Mouse (Mus musculus) bone marrow macrophage, adult 2 months (primary cell): ENCODE measurements around the gene Dhodh. TPM values are rescaled to one million over a fixed set of nuclear protein-coding genes. Genes with fewer than 3 reads are reported as not detected.

Experiments used
- H3K27ac ChIP-seq: 2 replicates; pipeline ENCODE4 v1.5.1; 2012; ENCODE audit warnings: low read depth, low read length; ENCODE audit not compliant: insufficient read depth
- H3K4me1 ChIP-seq: 2 replicates; pipeline ENCODE4 v1.6.1; 2012; ENCODE audit warnings: low read length; ENCODE audit not compliant: control insufficient read depth, insufficient read depth
- H3K4me3 ChIP-seq: 2 replicates; pipeline ENCODE4 v1.5.1; 2012; ENCODE audit warnings: mild to moderate bottlenecking, low read length, moderate library complexity; ENCODE audit not compliant: insufficient read depth
- CTCF ChIP-seq: IDR thresholded peaks from 2 replicates; pipeline ENCODE4 v1.5.1; 2012; ENCODE audit warnings: low read depth, mild to moderate bottlenecking, low read length, moderate library complexity
- POLR2A ChIP-seq: IDR thresholded peaks from 2 replicates; pipeline ENCODE4 v1.6.1; 2012; ENCODE audit warnings: mild to moderate bottlenecking, low read depth, low read length, borderline replicate concordance
- polyA plus RNA-seq: library from polyadenylated mRNA; stranded (reverse); fragments of >200 nt; gene quantifications from 2 replicates; pipeline ENCODE4 v1.2.4, GENCODE M21; 2012; ENCODE audit not compliant: missing spikeins, insufficient read depth, insufficient read length

Dhodh gene
- polyA plus RNA-seq = 7.4 and 9.4 TPM in 2 replicates

DNA sequence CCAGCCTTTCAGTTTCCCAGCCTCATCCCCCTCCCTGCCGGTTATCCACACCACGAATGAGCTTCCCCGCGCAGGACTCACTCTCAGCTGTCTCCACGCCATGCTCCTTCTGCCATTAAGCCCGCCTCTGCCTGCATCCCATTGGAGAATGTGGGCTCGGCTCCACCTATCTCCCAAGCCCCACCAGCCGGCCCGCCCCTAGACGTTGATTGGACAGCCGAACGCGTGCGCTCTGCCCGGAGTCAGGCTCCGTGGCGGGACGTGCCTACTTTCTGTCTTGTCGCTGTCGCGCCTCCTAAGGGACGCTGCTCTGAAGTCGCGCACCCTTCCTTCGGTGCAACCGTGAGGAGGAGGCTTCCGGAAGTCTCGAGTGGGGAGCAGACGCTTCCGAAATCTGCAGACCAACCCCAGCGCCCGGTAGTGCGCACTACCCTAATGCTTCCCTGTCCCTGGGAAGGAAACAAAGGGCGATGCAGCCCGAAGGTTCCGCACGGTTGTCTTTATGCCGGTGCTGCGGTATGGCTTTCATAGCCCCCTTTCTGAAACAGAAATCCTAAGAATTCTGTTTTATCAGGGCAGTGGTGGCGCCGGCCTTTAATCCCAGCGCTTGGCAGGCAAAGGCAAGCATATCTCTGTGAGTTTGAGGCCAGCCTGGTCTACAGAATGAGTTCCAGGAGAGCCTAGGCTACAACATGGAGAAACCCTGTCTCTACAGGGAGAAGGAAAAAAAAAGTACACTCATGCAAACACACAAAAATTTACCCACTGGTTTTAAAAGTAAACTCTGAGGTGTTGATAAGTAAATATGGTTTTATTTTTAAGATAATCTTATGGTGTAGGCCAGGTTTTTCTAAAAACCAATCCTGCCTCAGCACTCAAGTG is at the start of gene Dhodh:
Dhodh (minus strand) TSS at position 403 of the 882 bp plus-strand sequence.
- H3K4me1 ChIP-seq = peaks cover 8% of the 10 kb centered on the region; the same call in 1 of the 2 replicates

DNA sequence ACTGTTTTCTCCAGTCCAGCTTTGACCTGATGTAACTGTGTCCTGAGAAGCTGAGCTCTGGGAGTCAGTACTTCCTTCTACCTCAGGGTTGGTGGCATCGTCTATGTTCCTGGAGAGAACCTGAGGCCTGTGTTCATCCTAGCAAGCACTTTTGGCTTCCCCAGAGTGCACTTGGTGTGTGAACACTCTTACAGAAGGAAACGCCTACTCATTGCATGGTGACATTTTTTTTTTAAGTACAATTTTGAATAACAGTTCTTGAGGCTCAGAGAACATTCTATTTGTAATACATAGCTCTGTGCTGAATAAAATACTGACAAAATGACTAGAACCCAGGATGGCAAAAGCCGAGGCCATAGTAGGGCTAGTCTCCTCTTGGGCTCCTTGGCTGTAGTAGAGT is 48.4 kb upstream of the Dhodh start:
- H3K27ac ChIP-seq = no peak overlapping the region
- H3K4me1 ChIP-seq = no peaks in the 10 kb centered on the region
- TF ChIP-seq POLR2A = no peak
- TF ChIP-seq CTCF = no peak
- H3K4me3 ChIP-seq = no peak overlapping the region

More for the DNA sequence above, at the start of gene Dhodh:
- peak within 1 kb of the TSS; percentile 96 for H3K27ac ChIP-seq
- no peak for TF ChIP-seq POLR2A
- no peak for TF ChIP-seq CTCF
- H3K4me3 ChIP-seq = peak within 1 kb of the TSS; percentile 87

DNA sequence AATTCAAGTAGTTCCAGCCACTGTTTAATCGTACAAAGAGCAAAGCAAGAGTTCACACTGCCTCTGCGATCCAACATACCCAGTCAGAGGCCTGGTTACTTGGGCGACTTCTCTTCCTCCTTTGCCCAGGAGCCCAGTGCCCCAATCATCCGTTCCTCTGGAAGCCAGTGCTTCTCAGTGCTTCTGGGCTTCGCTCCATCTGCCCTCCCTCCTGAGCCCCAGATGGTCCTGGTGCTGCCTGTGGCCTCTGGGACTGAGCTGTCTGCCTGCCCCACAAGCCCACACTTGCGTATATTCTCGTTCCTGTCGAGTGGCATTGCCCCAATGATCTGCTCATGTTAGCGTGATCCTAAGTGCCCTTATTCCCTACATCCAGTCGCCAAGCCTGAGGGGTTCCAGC is 42.3 kb upstream of the Dhodh start:
- Histone ChIP-seq H3K4me3 (no peak overlapping the region), H3K4me1 (no peaks in the 10 kb centered on the region), H3K27ac (no peak overlapping the region)
- TF ChIP-seq POLR2A (no peak), CTCF (no peak)

DNA sequence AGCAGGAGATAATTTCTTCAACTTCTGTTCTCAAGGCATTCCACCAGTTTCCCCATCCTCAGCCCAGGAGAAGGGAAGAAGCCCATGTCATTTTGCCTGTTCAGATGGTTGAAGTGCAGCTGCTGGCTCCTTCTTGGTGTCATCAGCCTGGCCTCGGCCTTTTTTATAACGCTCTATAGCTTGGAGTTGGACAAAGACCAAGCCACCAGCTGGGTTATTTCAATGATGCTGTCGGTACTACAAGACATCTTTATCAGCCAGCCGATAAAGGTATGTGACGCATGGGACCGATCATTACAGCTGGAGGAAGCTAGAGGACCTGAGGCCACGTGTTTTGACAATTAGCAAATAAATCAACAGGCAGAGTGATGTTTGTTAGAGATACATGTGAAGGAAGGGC is 40.0 kb upstream of the Dhodh start:
- Histone ChIP-seq H3K4me3 (no peak overlapping the region), H3K27ac (no peak overlapping the region), H3K4me1 (no peaks in the 10 kb centered on the region)
- TF ChIP-seq POLR2A (no peak), CTCF (no peak)

DNA sequence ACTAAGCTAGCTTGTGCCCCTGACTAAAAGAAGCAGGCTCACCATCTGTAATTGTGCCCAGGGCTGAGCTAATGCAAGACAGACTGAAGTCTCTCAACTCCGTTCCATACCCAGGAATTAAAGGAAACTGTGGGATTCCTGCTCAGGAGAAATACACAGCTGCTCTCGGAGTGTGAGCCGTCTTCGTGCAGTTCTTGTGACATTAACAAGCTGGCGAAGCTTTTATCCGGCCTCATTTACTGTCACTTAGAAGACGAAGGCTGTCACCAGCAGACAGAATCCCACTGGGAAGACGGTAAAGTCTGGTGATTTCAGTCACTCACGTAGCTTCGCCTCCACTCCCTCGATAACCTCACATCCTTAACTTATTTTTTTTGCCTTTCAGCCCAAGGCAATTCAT is 38.9 kb upstream of the Dhodh start:
- H3K27ac ChIP-seq = no peak overlapping the region
- no peak overlapping the region for H3K4me3 ChIP-seq
- no peaks in the 10 kb centered on the region for H3K4me1 ChIP-seq
- TF ChIP-seq CTCF (no peak), POLR2A (no peak)

DNA sequence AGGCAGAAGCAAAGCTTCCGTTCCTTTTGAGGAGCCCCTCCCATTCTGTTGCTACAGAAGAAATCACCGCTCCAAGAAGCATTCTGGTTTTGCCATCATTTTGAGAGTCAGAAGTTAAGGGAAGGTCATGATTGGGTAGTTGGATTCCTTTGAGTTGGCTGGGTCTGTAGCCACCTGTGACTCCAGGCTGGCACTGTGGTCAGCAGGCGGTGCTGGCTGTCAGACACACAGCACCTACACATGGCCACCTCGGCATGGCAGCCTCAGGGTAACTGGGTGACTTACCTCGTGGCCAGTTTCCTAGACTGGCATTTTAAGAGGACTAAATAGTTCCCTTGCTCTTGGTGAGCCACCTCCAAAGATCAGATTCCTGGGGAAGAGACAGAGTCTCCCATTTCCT is 32.8 kb upstream of the Dhodh start:
- Histone ChIP-seq H3K4me3 (no peak overlapping the region), H3K4me1 (no peaks in the 10 kb centered on the region), H3K27ac (no peak overlapping the region)
- TF ChIP-seq CTCF (no peak), POLR2A (no peak)

DNA sequence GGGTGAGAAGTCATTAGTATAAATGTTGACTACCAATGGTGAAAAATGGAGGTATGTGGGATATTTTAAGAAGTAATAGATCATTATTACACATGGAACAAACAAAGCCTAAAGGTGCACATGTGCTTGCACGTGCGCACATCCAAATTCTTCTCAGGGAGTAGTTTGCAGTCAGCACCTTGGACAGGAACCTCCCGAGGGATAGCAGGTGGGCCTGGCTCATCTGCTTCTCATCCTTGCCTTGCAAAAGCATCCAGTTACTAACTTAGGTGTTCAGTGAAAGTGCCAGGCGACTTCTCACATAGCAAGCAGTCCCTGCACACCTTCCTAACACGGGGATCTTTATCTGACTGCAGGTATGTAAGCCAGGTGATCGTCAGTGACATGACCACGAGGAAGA is 31.9 kb upstream of the Dhodh start:
- no peak for TF ChIP-seq CTCF
- TF ChIP-seq POLR2A = no peak
- H3K27ac ChIP-seq = no peak overlapping the region

DNA sequence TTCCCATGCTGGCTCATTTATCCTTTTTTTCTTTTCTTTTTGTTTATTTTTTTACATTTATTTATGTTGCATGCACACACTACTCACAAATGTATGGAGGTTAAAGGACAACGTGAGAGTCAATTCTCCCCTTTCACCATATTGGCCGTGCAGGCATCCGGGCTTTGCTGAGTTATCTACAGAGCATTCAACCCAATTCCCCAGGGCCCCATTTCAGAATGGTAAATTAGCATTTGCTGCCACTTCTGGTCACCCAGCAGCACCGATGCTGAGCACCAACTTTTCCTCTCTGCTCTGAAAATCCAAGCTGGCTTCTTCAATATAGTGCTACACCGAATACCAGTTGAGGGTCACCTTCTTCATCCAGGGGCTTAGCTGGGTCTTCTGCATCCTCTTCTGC is 30.4 kb upstream of the Dhodh start:
- TF ChIP-seq POLR2A = no peak
- TF ChIP-seq CTCF = no peak

More for the DNA sequence above, 31.9 kb upstream of the Dhodh start:
- no peak overlapping the region for H3K4me3 ChIP-seq
- no peaks in the 10 kb centered on the region for H3K4me1 ChIP-seq

DNA sequence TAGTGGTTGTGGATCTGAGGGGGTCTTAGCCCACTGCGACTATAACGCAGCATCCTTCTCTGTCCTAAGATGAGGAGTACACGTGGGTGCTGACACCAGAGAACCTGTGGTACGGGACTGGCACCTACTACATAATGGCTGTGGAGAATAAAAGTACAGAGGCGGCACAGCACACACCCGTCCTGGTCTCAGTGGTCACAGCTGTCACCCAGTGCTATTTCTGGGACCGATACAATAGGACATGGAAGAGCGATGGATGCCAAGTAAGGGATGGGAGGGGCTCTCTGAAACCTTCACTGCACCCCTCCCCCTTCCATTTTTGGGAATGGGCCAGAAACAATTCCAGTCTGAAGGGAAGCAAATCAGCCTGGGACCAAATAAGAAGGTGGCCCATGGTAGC is 26.7 kb upstream of the Dhodh start:
- H3K27ac ChIP-seq = no peak overlapping the region
- no peak for TF ChIP-seq CTCF
- H3K4me3 ChIP-seq = no peak overlapping the region
- no peaks in the 10 kb centered on the region for H3K4me1 ChIP-seq

More for the DNA sequence above, 30.4 kb upstream of the Dhodh start:
- Histone ChIP-seq H3K4me3 (no peak overlapping the region), H3K4me1 (no peaks in the 10 kb centered on the region), H3K27ac (no peak overlapping the region)

DNA sequence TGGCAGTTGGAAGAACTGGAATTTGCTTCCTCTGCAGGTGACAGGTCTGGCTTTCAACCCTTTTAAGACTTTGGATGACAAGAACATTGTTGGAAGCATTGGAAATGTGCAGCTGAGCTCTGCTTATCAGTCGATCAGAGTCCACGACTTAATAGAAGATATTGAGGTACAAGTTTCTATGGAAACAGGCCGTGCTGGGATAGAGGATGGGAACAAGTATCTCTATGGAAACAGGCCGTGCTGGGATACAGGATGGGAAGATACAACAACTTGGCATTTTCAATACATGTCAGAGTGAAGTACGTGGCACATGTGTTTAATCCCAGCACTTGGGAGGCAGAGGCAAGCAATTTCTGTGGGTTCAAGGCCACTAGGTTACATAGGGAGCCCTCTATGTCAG is 24.0 kb upstream of the Dhodh start:
- H3K27ac ChIP-seq = no peak overlapping the region
- TF ChIP-seq POLR2A = no peak
- no peak for TF ChIP-seq CTCF
- H3K4me1 ChIP-seq = no peaks in the 10 kb centered on the region
- no peak overlapping the region for H3K4me3 ChIP-seq
